Mouse (Mus musculus): ENCODE results near the gene Piezo1. TPM values are rescaled to one million over a fixed set of nuclear protein-coding genes. Genes with fewer than 3 reads are reported as not detected.

Gene Piezo1
- polyA plus RNA-seq, 1 experiment from 2014 or later: 16.3 TPM

- Histone ChIP-seq H3K27ac (no peak overlapping the region), H3K9ac (no peak overlapping the region)
- WGBS: 96% methylated on average over 1 of the region's 1 CpGs
Observed at GRCm38 (mm10) chr8:122441326-122441725, 109.8 kb downstream of the Piezo1 start.

DNA sequence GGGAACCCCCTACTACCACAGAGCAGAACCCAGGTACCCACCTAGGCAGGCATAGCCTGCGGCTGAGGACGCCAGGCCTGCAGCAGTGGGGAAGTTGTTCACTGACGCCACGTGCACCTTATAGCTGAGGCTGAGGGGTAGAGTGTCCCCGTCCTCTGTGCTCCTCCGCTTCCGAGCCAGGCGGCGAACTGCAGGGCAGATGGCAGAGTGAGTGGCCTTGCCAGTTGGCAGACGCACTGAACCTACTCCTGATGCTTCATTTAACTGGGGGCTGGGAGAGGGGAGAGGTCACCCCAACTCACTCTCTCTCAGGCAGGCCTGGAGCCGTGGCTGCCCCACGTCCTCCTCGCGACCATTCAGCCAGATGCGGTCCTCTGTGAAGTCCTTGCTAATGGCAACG, 111.8 kb downstream of the Piezo1 start:
- Histone ChIP-seq H3K27me3 (replicated peaks) (no peaks in the 10 kb centered on the region), H3K36me3 (peaks cover 17% of the 10 kb centered on the region; the same call in 1 of the 2 replicates), H3K9ac (no peak overlapping the region), H3K27ac (no peak overlapping the region), H3K9me3 (no peaks in the 10 kb centered on the region), H3K4me2 (no peak overlapping the region), H3K4me1 (peaks cover 6% of the 10 kb centered on the region; the same call in 1 of the 2 replicates), H3K4me3 (replicated peaks) (no peak overlapping the region)
- 95% methylated on average over 16 of the region's 16 CpGs for WGBS
- no peak for ATAC-seq (ENCODE audit: insufficient read depth, low FRiP score, low read depth)

More at GRCm38 (mm10) chr8:122441326-122441725, 109.8 kb downstream of the Piezo1 start:
- peaks cover 22% of the 10 kb centered on the region for H3K4me1 ChIP-seq
- H3K9me3 ChIP-seq: no peaks in the 10 kb centered on the region
- H3K4me3 ChIP-seq (replicated peaks): no peak overlapping the region
- H3K27me3 ChIP-seq (replicated peaks): no peaks in the 10 kb centered on the region
- no peak overlapping the region for H3K4me2 ChIP-seq
- ATAC-seq (ENCODE audit: insufficient read depth, low FRiP score, low read depth): no peak
- peaks cover 8% of the 10 kb centered on the region; the same call in 1 of the 2 replicates for H3K36me3 ChIP-seq

DNA sequence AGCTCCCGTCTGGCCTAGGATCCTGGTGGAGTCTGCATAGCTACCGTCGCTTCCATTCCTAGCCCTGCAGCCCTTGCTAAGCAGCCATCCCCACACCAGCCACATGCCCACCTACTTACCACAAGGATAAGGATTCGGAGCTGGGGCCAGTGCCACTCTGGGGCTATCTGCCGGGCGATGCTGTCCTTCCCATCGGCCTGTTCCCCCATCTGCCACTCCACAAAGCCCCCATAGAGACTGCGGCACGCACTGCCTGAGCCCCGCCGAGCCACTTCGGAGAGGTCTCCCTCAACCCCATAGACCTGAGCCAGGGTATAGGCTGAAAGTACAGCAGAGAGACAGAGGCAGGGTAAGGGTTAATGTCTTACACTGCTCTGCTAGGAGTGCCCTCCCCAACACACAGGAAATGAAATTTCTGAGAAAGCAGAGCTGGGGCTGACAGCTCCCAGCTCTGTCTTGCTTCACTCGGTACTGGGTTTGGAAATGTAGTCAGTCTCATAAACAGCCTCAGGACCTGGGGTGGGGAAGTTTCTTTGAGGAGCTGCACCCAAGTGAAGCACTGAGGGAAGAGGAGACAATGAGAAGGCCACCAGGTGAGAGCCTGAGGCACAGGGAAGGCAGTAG, 113.3 kb downstream of the Piezo1 start:
- ATAC-seq (ENCODE audit: insufficient read depth, low FRiP score, low read depth): no peak
- Histone ChIP-seq H3K36me3 (peaks cover 17% of the 10 kb centered on the region; the same call in 1 of the 2 replicates), H3K9me3 (no peaks in the 10 kb centered on the region), H3K4me3 (replicated peaks) (peak overlapping the region; percentile 2; the same call in 1 of the 2 replicates), H3K9ac (no peak overlapping the region), H3K4me1 (peaks cover 10% of the 10 kb centered on the region), H3K4me2 (0 out of 2 replicates have a peak overlapping the region, but pooled peaks have one; percentile 6), H3K27ac (peak overlapping the region; percentile 67), H3K27me3 (replicated peaks) (no peaks in the 10 kb centered on the region)
- WGBS: 79% methylated on average over 13 of the region's 13 CpGs

DNA sequence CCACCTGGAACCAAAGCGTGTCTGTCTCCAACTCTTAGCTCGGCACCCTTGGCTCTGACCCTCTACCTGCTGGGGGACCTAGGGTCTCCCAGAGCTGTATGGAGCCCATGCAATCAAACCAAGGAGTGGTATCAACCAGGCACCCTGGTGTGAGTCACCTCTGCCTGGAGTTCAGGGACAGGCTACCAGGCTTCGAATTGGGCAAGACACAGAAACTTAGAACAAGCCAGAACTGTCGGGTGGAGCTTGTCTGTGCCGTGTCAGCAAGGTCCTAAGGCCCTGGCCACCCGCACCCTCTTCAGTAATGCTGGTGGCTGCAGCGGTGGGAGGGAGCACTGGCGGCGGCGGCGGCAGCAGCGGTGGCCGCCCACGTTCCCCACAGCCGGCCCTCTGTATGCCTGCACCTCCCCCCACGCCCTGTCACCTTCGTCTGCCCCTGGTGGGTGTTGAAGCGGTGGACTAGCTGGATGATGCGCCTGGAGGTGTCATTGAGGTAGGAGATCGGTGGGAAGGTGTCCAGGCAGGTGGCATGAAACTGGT, 114.5 kb downstream of the Piezo1 start:
- Histone ChIP-seq H3K4me1 (peaks cover 15% of the 10 kb centered on the region), H3K27me3 (replicated peaks) (no peaks in the 10 kb centered on the region), H3K4me3 (replicated peaks) (no peak overlapping the region), H3K9me3 (no peaks in the 10 kb centered on the region), H3K4me2 (no peak overlapping the region), H3K9ac (no peak overlapping the region), H3K27ac (no peak overlapping the region), H3K36me3 (peaks cover 17% of the 10 kb centered on the region; the same call in 1 of the 2 replicates)
- 78% methylated on average over 20 of the region's 20 CpGs for WGBS
- no peak for ATAC-seq (ENCODE audit: insufficient read depth, low FRiP score, low read depth)

- no peaks in the 10 kb centered on the region for H3K9me3 ChIP-seq
- peaks cover 17% of the 10 kb centered on the region; the same call in 1 of the 2 replicates for H3K36me3 ChIP-seq
- no peak overlapping the region for H3K27ac ChIP-seq
- no peak for ATAC-seq (ENCODE audit: insufficient read depth, low FRiP score, low read depth)
- H3K27me3 ChIP-seq (replicated peaks): no peaks in the 10 kb centered on the region
- peaks cover 20% of the 10 kb centered on the region for H3K4me1 ChIP-seq
- H3K4me3 ChIP-seq (replicated peaks): no peak overlapping the region
- WGBS: 95% methylated on average over 9 of the region's 9 CpGs
- H3K4me2 ChIP-seq: no peak overlapping the region
- no peak overlapping the region for H3K9ac ChIP-seq
Observed at GRCm38 (mm10) chr8:122436146-122436545, 115.0 kb downstream of the Piezo1 start.

GRCm38 (mm10) chr8:122435375-122435774, 115.8 kb downstream of the Piezo1 start:
- Histone ChIP-seq H3K36me3 (peaks cover 17% of the 10 kb centered on the region; the same call in 1 of the 2 replicates), H3K27ac (no peak overlapping the region), H3K27me3 (replicated peaks) (no peaks in the 10 kb centered on the region), H3K9ac (no peak overlapping the region), H3K4me2 (no peak overlapping the region), H3K4me1 (peaks cover 21% of the 10 kb centered on the region), H3K4me3 (replicated peaks) (no peak overlapping the region), H3K9me3 (no peaks in the 10 kb centered on the region)
- no peak for ATAC-seq (ENCODE audit: insufficient read depth, low FRiP score, low read depth)
- 93% methylated on average over 6 of the region's 6 CpGs for WGBS

DNA sequence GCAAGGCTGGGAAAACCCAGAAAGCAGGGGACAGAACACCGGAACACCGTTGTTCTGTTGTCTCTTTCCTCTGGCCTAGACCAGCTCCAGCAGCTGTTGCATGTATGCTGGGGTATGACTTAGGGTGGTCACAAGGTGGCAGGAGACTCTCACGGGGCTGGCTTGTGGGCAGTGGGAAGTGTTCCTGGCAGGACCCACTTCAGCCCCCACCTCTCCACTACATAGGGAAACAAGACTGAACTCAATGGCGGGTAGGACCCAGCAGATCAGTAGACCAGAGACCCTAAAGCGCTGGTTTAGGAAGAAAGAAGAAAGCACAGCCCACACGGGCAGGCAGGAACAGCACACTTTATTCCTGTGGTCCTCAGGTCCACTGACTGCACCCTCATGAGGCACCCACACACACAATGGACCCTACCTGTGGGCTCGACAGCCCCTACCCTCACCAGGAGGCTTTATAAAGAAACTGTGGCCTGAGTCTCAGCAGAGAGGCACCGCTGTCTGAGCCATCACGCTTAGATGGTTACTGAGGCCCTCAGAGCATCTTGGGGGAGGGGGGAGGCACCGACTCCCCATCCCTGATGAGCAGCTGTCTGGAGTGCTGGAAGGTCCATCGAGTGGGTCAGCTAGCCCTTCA, 117.7 kb downstream of the Piezo1 start:
- peak overlapping the region; percentile 91 for H3K4me2 ChIP-seq
- peak overlapping the region; percentile 66 for H3K4me3 ChIP-seq (replicated peaks)
- peaks cover 21% of the 10 kb centered on the region for H3K4me1 ChIP-seq
- no peaks in the 10 kb centered on the region for H3K9me3 ChIP-seq
- H3K27me3 ChIP-seq (replicated peaks): no peaks in the 10 kb centered on the region
- H3K27ac ChIP-seq: peak overlapping the region; percentile 87
- WGBS: 58% methylated on average over 11 of the region's 11 CpGs
- H3K36me3 ChIP-seq: peaks cover 12% of the 10 kb centered on the region; the same call in 1 of the 2 replicates
- H3K9ac ChIP-seq: no peak overlapping the region
- ATAC-seq (ENCODE audit: insufficient read depth, low FRiP score, low read depth): peak; percentile 37; the same call in 1 of the 2 replicates

GRCm38 (mm10) chr8:122432443-122433268, 118.5 kb downstream of the Piezo1 start, which contains the start of gene Cyba:
Cyba (minus strand) TSS chr8:122432930.
- Histone ChIP-seq H3K27me3 (replicated peaks) (no peaks in the 10 kb centered on the region), H3K27ac (peak within 1 kb of the TSS; percentile 87), H3K9ac (peak within 1 kb of the TSS; percentile 73), H3K4me3 (replicated peaks) (peak within 1 kb of the TSS; percentile 66), H3K4me1 (peaks cover 21% of the 10 kb centered on the region), H3K4me2 (peak within 1 kb of the TSS; percentile 91), H3K36me3 (peaks cover 12% of the 10 kb centered on the region; the same call in 1 of the 2 replicates), H3K9me3 (no peaks in the 10 kb centered on the region)
- 4% methylated on average over 45 of the region's 45 CpGs for WGBS
- peak; percentile 82 for ATAC-seq (ENCODE audit: insufficient read depth, low FRiP score, low read depth)

Small RNA genes within 50 kb of the gene (microRNA-seq; reads per million reads assigned to microRNA genes)
- gene Gm24366: not detected

Other genes with a start within 250 kb of the Piezo1 start
- gene Trhr2, start 190.6 kb downstream of the Piezo1 start, polyA plus RNA-seq (2015; fragmentation: Nextera tagmentation; extraction: Ambion mirVana): not detected in 2 replicates
- 48.7 and 48.9 TPM in 2 replicates for gene Zc3h18, start 174.7 kb downstream of the Piezo1 start, polyA plus RNA-seq (2015; fragmentation: Nextera tagmentation; extraction: Ambion mirVana)
- not detected in 2 replicates for gene Il17c, start 129.3 kb downstream of the Piezo1 start, polyA plus RNA-seq (2015; fragmentation: Nextera tagmentation; extraction: Ambion mirVana)
- gene Cyba, start 118.4 kb downstream of the Piezo1 start, polyA plus RNA-seq (2015; fragmentation: Nextera tagmentation; extraction: Ambion mirVana): 238 and 267 TPM in 2 replicates
- gene Mvd, start 107.9 kb downstream of the Piezo1 start, polyA plus RNA-seq (2015; fragmentation: Nextera tagmentation; extraction: Ambion mirVana): 38.7 and 43.7 TPM in 2 replicates
- gene Snai3, start 90.6 kb downstream of the Piezo1 start, polyA plus RNA-seq (2015; fragmentation: Nextera tagmentation; extraction: Ambion mirVana): 0.31 and 0.70 TPM in 2 replicates
- 35.1 and 38.5 TPM in 2 replicates for gene Rnf166, start 75.3 kb downstream of the Piezo1 start, polyA plus RNA-seq (2015; fragmentation: Nextera tagmentation; extraction: Ambion mirVana)
- gene Ctu2, start 75.2 kb downstream of the Piezo1 start, polyA plus RNA-seq (2015; fragmentation: Nextera tagmentation; extraction: Ambion mirVana): 44.8 and 45.6 TPM in 2 replicates
- 34.9 and 37.0 TPM in 2 replicates for gene Cdt1, start 16.7 kb upstream of the Piezo1 start, polyA plus RNA-seq (2015; fragmentation: Nextera tagmentation; extraction: Ambion mirVana)
- 354 and 399 TPM in 2 replicates for gene Aprt, start 25.6 kb upstream of the Piezo1 start, polyA plus RNA-seq (2015; fragmentation: Nextera tagmentation; extraction: Ambion mirVana)
- gene Galns, start 60.1 kb upstream of the Piezo1 start, polyA plus RNA-seq (2015; fragmentation: Nextera tagmentation; extraction: Ambion mirVana): 11.9 and 13.1 TPM in 2 replicates
- gene Trappc2l, start 60.3 kb upstream of the Piezo1 start, polyA plus RNA-seq (2015; fragmentation: Nextera tagmentation; extraction: Ambion mirVana): 49.7 and 61.8 TPM in 2 replicates
- 0.12 TPM in 1 of 2 replicates, not detected in the other for gene Pabpn1l, start 71.4 kb upstream of the Piezo1 start, polyA plus RNA-seq (2015; fragmentation: Nextera tagmentation; extraction: Ambion mirVana)
- gene Cbfa2t3, start 147.8 kb upstream of the Piezo1 start, polyA plus RNA-seq (2015; fragmentation: Nextera tagmentation; extraction: Ambion mirVana): 4.5 and 4.8 TPM in 2 replicates
- gene Acsf3, start 224.2 kb upstream of the Piezo1 start, polyA plus RNA-seq (2015; fragmentation: Nextera tagmentation; extraction: Ambion mirVana): 16.5 and 20.6 TPM in 2 replicates